Mouse (Mus musculus) gastrocnemius, adult 18-20 months (tissue): ENCODE results near the gene Irf1. TPM values are rescaled to one million over a fixed set of nuclear protein-coding genes. Genes with fewer than 3 reads are reported as not detected.

Experiments
- DNase-seq: peaks from one replicate; pipeline ENCODE4 v3.0.0; 2021; ENCODE audit warnings: low spot score
- microRNA-seq: library from miRNA; unstranded; fragments of <30 nt; microRNA quantifications from one replicate; pipeline ENCODE4 v1.2.0, GENCODE M21; 2021
- total RNA-seq, 2 experiments: library from RNA; stranded (reverse); gene quantifications; 2 replicates each; pipeline ENCODE4 v1.2.3; 2021

Irf1 gene
- total RNA-seq, 2 experiments from 2014 or later = 4.7 to 9.9 TPM

GRCm38 (mm10) chr11:53805786-53806185 is 36.0 kb downstream of the Irf1 start:
- peak; percentile 84 for DNase-seq

GRCm38 (mm10) chr11:53809354-53809753 is 39.5 kb downstream of the Irf1 start:
- no peak for DNase-seq

GRCm38 (mm10) chr11:53810156-53810555 is 40.3 kb downstream of the Irf1 start:
- no peak for DNase-seq

- no peak for DNase-seq
These were observed 40.9 kb downstream of the Irf1 start for GRCm38 (mm10) chr11:53810749-53811148.

GRCm38 (mm10) chr11:53811312-53811711 is 41.5 kb downstream of the Irf1 start:
- no peak for DNase-seq

- peak; percentile 79 for DNase-seq
These were observed 43.4 kb downstream of the Irf1 start for GRCm38 (mm10) chr11:53813001-53813868.

GRCm38 (mm10) chr11:53814810-53815209 is 45.0 kb downstream of the Irf1 start:
- DNase-seq = peak; percentile 43

GRCm38 (mm10) chr11:53816841-53817375 is 47.1 kb downstream of the Irf1 start:
- DNase-seq = no peak

GRCm38 (mm10) chr11:53818794-53819193 is 49.0 kb downstream of the Irf1 start:
- DNase-seq = no peak

GRCm38 (mm10) chr11:53819511-53819910 is 49.7 kb downstream of the Irf1 start:
- DNase-seq = no peak

- DNase-seq = no peak
These were observed 50.8 kb downstream of the Irf1 start for GRCm38 (mm10) chr11:53820516-53821170.

GRCm38 (mm10) chr11:53821230-53821944 is 51.6 kb downstream of the Irf1 start:
- DNase-seq = peak; percentile 44

- no peak for DNase-seq
These were observed 52.1 kb downstream of the Irf1 start for GRCm38 (mm10) chr11:53821945-53822338.

GRCm38 (mm10) chr11:53825409-53825808 is 55.6 kb downstream of the Irf1 start:
- no peak for DNase-seq

Small RNA genes lying within 50 kb of the gene (microRNA-seq; reads per million reads assigned to microRNA genes)
- not detected for gene Mir7671

Other genes starting within 250 kb of the Irf1 start
- gene Kif3a, start 202.6 kb upstream of the Irf1 start, total RNA-seq = 1 to 10 TPM; 4.5 to 5.0 TPM
- gene Il4, start 151.3 kb upstream of the Irf1 start, total RNA-seq = not detected
- gene Il13, start 135.3 kb upstream of the Irf1 start, total RNA-seq = not detected
- gene Rad50, start 62.7 kb upstream of the Irf1 start, total RNA-seq = 1 to 10 TPM; 4.3 to 5.4 TPM
- gene Il5, start 49.2 kb upstream of the Irf1 start, total RNA-seq = not detected
- not detected for gene Gm17334, start 3.2 kb downstream of the Irf1 start, total RNA-seq
- 1 to 10 TPM in 1 of 2 experiments, under 1 TPM in 1; 0.84 to 2.1 TPM for gene Gm12216, start 89.2 kb downstream of the Irf1 start, total RNA-seq
- 1 to 10 TPM; 7.1 to 9.3 TPM for gene Slc22a5, start 121.6 kb downstream of the Irf1 start, total RNA-seq
- gene Slc22a21, start 210.3 kb downstream of the Irf1 start, total RNA-seq = under 1 TPM; 0.78 to 0.95 TPM